Mouse (Mus musculus): ENCODE results near the gene Zbtb7a. TPM values are rescaled to one million over a fixed set of nuclear protein-coding genes. Genes with fewer than 3 reads are reported as not detected.

The Zbtb7a gene
- polyA plus RNA-seq, 1 experiment = 45.8 TPM

DNA sequence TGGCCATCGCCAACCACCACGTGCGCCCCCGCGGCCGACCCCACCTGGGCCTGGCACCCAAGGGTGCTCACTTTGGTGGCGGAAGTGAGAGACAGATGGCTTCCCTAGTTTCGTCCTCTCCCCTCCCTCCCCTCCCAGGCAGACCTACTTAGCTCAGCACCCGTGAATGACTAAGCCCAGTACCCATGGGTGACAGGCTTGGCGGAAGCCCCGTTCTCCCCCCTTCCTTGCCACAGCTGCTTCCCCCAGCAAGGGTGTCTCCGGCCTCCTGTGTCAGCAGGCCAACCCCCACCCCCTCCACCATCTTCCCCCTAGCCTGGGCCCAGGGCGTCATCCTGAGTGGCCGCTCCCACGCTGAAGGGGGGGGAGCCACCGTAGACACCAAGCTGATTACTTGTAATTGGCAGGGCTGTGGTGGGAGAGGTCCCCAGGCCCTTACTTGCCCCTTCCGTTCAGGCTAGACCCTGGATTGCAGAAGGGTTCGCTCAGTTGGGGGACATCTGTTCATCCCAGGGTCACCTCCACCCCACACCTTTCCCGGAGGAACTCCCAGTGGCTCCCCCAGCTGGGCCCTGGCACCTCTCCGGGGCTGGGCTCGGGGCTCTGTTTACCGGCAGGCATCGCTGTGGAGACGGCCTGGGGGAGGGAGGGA, 3.2 kb downstream of the Zbtb7a start:
- Histone ChIP-seq H3K27me3 (ENCODE audit: control insufficient read depth) (no peaks in the 10 kb centered on the region), H3K4me3 (replicated peaks) (peak overlapping the region; percentile 89), H3K4me1 (ENCODE audit: control insufficient read depth) (peaks cover 77% of the 10 kb centered on the region), H3K36me3 (ENCODE audit: control insufficient read depth) (peaks cover 54% of the 10 kb centered on the region), H3K9me3 (ENCODE audit: control insufficient read depth, low read length) (peaks cover 8% of the 10 kb centered on the region)
- TF ChIP-seq GATA1 (IDR thresholded peaks at IDR 0.05; ENCODE audit: low read length) = no peak
- no peak for TF ChIP-seq TAL1 (IDR thresholded peaks at IDR 0.05; ENCODE audit: low read length)

DNA sequence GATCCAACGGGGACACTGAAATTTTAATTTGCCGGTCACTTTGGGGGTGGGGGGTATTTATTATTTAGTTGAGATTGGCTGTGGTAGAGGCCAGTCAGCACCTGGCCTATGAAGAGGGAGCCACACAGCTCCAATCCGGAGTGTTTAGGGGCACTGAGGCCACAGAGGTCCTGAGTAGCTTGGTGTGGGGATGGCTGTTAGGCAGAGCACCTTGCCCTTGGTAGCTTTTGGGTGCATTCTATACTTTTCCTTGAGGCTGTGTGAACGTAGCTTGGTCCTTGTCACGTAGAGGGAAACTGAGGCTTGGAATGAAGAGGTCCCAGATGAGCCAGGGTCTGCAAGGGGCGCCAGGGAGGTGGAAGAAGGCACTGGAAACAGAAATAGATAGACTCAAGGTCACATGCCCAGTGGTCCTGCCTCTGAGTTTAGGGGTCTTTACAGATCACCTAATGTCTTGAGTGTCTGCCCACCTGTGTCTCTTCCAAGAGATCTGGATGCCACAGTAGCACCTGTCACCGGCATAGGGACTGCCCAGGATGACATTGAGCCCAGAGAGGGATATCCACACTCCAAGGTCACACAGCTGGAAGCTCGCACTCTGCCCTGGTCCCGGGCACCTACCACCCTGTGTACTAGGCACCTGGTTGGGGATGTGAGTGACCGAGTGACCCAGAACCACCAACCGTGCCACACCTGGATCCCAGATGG, 4.0 kb downstream of the Zbtb7a start:
- Histone ChIP-seq H3K9me3 (ENCODE audit: control insufficient read depth, low read length) (peaks cover 16% of the 10 kb centered on the region), H3K36me3 (ENCODE audit: control insufficient read depth) (peaks cover 61% of the 10 kb centered on the region), H3K4me1 (ENCODE audit: control insufficient read depth) (peaks cover 78% of the 10 kb centered on the region), H3K4me3 (replicated peaks) (peak overlapping the region; percentile 89), H3K27me3 (ENCODE audit: control insufficient read depth) (no peaks in the 10 kb centered on the region; the same call in 1 of the 2 replicates)
- TF ChIP-seq GATA1 (IDR thresholded peaks at IDR 0.05; ENCODE audit: low read length) = no peak
- TF ChIP-seq TAL1 (IDR thresholded peaks at IDR 0.05; ENCODE audit: low read length) = no peak

DNA sequence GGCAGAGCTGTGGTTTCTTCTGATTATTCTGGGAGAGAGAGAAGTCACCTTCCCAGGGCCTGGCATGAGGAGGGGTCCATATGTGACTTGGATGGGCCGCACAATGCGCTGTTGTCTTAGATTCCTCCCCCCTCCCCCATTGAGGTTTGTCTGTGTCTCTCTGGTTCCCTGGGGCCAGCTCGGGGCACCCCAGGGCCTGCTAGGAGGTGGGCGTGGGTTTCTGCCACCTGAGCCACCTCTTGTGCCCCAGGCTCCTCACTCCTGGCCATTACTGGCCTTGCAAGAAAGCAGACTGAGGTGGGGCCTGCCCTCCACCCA, 4.5 kb downstream of the Zbtb7a start:
- Histone ChIP-seq H3K27me3 (ENCODE audit: control insufficient read depth) (no peaks in the 10 kb centered on the region; the same call in 1 of the 2 replicates), H3K4me1 (ENCODE audit: control insufficient read depth) (peaks cover 78% of the 10 kb centered on the region), H3K9me3 (ENCODE audit: control insufficient read depth, low read length) (peaks cover 21% of the 10 kb centered on the region), H3K4me3 (replicated peaks) (peak overlapping the region; percentile 89), H3K36me3 (ENCODE audit: control insufficient read depth) (peaks cover 66% of the 10 kb centered on the region)
- TF ChIP-seq GATA1 (IDR thresholded peaks at IDR 0.05; ENCODE audit: low read length) (no peak), TAL1 (IDR thresholded peaks at IDR 0.05; ENCODE audit: low read length) (no peak)

DNA sequence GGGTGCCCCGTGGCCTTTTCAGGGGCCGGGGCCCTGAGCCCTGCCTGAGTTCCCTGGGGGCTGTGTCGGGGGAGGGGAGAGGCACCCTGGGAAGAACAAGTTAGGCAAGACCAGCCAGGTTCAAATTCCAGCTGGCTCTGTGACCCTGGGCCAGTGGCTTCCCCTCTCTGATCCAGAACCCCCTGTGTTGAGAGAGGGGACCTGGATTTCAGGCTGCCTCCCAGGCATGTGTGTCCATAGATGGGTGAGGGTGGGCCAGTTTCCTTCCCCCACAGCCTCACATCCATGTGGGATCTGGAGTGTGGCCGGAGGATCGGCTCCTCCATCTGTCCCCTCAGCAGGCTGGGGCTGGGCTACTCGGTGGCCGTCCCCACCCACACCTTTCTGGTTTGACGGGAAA, 5.0 kb downstream of the Zbtb7a start:
- Histone ChIP-seq H3K9me3 (ENCODE audit: control insufficient read depth, low read length) (peaks cover 26% of the 10 kb centered on the region), H3K27me3 (ENCODE audit: control insufficient read depth) (no peaks in the 10 kb centered on the region; the same call in 1 of the 2 replicates), H3K36me3 (ENCODE audit: control insufficient read depth) (peaks cover 71% of the 10 kb centered on the region), H3K4me3 (replicated peaks) (peak overlapping the region; percentile 89), H3K4me1 (ENCODE audit: control insufficient read depth) (peaks cover 78% of the 10 kb centered on the region)
- no peak for TF ChIP-seq TAL1 (IDR thresholded peaks at IDR 0.05; ENCODE audit: low read length)
- no peak for TF ChIP-seq GATA1 (IDR thresholded peaks at IDR 0.05; ENCODE audit: low read length)

DNA sequence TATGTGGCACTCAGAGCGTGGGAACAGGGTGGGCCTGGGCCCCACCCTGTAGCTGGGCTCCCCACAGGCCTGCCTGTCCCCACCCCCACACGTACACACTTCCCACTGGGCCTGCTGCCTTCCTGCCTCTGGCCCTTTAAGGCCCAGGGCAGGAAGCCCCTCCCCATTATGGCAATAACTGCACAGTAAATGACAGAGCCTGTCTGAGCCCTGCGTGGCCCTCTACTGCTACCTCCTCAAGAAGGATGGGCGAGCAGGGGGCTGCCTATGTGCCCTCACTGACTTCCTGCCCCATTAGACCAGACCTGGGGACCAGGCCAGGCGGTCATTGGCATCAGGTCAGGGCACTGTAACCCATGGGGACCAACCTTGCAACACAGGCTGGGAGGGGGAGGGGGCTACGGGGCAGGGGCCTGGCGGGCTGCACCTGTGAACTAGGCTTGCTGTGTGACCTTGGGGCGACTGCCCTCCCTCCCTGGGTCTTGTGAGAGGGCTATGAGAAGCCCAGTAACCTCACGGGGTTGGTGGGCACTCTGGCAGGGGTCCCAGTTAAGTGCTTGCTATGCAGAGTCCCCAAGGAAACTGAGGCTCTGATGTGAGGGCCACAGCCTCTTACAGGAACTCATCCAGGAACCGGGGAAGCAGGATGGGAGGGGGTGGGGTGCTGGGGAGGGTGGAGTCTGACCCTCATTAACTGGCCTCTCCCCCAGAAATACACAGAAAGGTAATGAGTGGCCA, 5.9 kb downstream of the Zbtb7a start:
- H3K4me3 ChIP-seq (replicated peaks) = peak overlapping the region; percentile 89
- H3K9me3 ChIP-seq (ENCODE audit: control insufficient read depth, low read length) = peaks cover 34% of the 10 kb centered on the region
- no peak for TF ChIP-seq TAL1 (IDR thresholded peaks at IDR 0.05; ENCODE audit: low read length)
- no peak for TF ChIP-seq GATA1 (IDR thresholded peaks at IDR 0.05; ENCODE audit: low read length)
- H3K36me3 ChIP-seq (ENCODE audit: control insufficient read depth) = peaks cover 80% of the 10 kb centered on the region
- H3K4me1 ChIP-seq (ENCODE audit: control insufficient read depth) = peaks cover 78% of the 10 kb centered on the region
- no peaks in the 10 kb centered on the region; the same call in 1 of the 2 replicates for H3K27me3 ChIP-seq (ENCODE audit: control insufficient read depth)

DNA sequence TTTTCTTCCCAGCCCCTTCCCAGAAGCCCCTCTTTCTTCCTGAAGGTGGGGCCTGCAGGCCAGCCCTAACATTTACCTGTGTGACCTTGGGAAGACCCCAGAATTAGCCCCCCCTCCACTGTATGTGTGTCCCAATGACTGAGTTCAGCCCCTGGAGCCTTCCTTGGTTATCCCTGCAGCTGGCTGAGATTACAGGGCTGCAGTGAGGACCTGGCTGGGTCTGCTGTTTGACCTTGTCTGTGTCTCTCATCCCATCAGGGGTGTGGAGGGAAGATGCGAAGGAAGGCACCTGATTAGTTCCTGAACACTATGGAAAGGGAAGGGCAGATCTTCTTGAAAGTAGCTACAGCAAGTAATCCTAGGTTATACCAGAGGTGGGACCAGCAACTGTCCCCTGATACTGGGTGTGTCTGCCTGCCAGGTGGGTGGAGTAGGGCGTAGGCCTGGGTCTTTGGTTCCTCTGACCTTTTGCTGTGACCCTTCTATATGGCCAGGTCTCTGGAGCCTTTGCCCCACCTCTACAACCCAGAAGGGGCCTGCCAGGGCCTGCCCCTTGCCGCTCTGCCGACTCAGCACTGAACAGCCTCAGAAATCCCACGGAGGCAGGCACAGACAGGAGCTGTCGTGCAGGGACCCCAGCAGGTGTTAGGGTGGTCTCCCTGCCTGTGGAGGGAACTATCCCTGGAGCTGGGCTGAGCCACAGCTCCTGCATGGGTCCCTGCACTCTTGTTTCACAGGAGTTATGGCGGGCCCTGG, 6.6 kb downstream of the Zbtb7a start:
- no peaks in the 10 kb centered on the region; the same call in 1 of the 2 replicates for H3K27me3 ChIP-seq (ENCODE audit: control insufficient read depth)
- peak overlapping the region; percentile 89 for H3K4me3 ChIP-seq (replicated peaks)
- peaks cover 87% of the 10 kb centered on the region for H3K36me3 ChIP-seq (ENCODE audit: control insufficient read depth)
- peaks cover 85% of the 10 kb centered on the region for H3K4me1 ChIP-seq (ENCODE audit: control insufficient read depth)
- TF ChIP-seq TAL1 (IDR thresholded peaks at IDR 0.05; ENCODE audit: low read length) (no peak), GATA1 (IDR thresholded peaks at IDR 0.05; ENCODE audit: low read length) (no peak)
- H3K9me3 ChIP-seq (ENCODE audit: control insufficient read depth, low read length) = peaks cover 40% of the 10 kb centered on the region

DNA sequence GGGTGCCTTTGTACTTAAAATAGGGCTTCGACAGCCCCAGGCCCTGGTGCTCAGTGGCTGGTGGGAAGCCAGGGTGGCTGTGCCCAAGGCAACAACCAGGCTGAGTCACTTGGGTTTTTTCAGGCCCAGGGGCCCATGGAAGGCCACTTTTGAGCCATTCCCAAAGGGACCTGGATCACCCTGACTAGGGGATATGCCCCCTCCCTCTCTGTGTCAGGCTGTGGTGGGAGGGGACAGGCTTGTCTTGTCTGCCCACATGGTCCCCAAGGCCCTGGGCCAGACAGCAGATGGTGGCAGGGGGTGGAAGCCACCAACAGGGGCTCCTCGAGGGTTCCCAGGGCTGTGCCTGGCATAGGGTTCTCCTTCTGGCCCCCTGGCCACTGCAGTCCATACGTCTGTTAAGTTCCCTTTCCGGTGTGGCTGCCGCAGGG, 7.5 kb downstream of the Zbtb7a start:
- H3K4me3 ChIP-seq (replicated peaks) = no peak overlapping the region
- TF ChIP-seq TAL1 (IDR thresholded peaks at IDR 0.05; ENCODE audit: low read length) (no peak), GATA1 (IDR thresholded peaks at IDR 0.05; ENCODE audit: low read length) (no peak)
- peaks cover 50% of the 10 kb centered on the region for H3K9me3 ChIP-seq (ENCODE audit: control insufficient read depth, low read length)
- H3K27me3 ChIP-seq (ENCODE audit: control insufficient read depth) = no peaks in the 10 kb centered on the region; the same call in 1 of the 2 replicates
- H3K36me3 ChIP-seq (ENCODE audit: control insufficient read depth) = peaks cover 97% of the 10 kb centered on the region
- H3K4me1 ChIP-seq (ENCODE audit: control insufficient read depth) = peaks cover 91% of the 10 kb centered on the region

DNA sequence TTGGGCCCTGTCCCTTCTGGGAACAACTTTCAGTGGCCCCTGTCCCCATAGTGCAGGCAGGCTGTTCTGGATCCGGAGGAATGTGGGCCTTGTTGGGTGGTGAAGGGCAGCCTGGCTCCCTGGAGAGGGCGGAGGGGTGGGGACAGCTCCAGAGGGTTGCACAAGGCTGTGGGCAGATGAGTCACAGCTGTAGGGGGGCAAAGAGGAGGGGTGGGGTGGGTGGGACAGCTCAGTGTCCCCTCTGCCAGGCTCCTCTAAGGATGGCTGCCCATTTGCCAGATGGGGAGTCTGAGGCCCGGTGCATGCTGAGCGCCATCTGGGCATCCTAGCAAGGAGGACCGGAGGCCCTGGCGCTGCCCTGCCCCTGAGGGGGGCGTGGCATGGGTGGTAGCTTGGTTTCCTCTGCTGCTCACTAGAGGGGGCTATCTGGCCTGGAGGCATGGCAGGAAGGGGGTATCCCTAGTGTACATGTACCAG, 8.2 kb downstream of the Zbtb7a start:
- Histone ChIP-seq H3K9me3 (ENCODE audit: control insufficient read depth, low read length) (peaks cover 56% of the 10 kb centered on the region), H3K4me1 (ENCODE audit: control insufficient read depth) (peaks cover 93% of the 10 kb centered on the region), H3K27me3 (ENCODE audit: control insufficient read depth) (peaks cover 6% of the 10 kb centered on the region; the same call in 1 of the 2 replicates), H3K4me3 (replicated peaks) (no peak overlapping the region), H3K36me3 (ENCODE audit: control insufficient read depth) (peaks cover 100% of the 10 kb centered on the region)
- TF ChIP-seq GATA1 (IDR thresholded peaks at IDR 0.05; ENCODE audit: low read length) (no peak), TAL1 (IDR thresholded peaks at IDR 0.05; ENCODE audit: low read length) (no peak)

All from erythroblast, embryonic 14.5 days (primary cell).